Mouse (Mus musculus): ENCODE data around the gene Stxbp6. TPM values are rescaled to one million over a fixed set of nuclear protein-coding genes. Genes with fewer than 3 reads are reported as not detected.

The Stxbp6 gene
- total and polyA plus RNA-seq, 3 experiments: not detected

DNA sequence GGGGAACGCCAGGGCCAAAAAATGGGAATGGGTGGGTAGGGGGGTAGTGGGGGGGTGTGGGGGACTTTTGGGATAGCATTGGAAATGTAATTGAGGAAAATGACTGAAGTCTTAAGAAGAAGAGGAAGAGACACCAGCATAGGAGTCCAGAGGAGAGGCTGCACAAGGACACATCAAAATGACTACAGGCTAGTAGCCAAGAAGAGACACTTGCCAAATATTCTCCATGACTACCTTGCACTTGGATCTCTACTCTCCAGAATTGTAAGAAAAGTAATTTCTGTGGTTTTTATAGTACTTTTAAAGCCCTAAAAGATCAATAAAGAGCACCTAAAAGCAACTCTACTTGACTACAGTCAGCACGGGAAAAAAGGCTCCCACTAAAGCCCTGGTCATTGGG, 121.4 kb downstream of the Stxbp6 start:
- H3K4me1 ChIP-seq (ENCODE audit: control insufficient read depth in 1 of 2, insufficient read depth in 2 of 2): no peaks in the 10 kb centered on the region
- dilution Hi-C loops (cut with MboI; ENCODE audit: extremely low pct_ligation_motif_present, extremely low pct_unique_long_range_greater_than_20kb, low sequenced_read_pairs): no loop called here
- TF ChIP-seq CHD1 (IDR thresholded peaks at IDR 0.05; ENCODE audit: low read depth, low read length) (no peak), ZNF384 (IDR thresholded peaks at IDR 0.05; ENCODE audit: low read depth, low read length) (no peak), POLR2A (IDR thresholded peaks at IDR 0.05; ENCODE audit: low read depth, low read length) (no peak), NELFE (IDR thresholded peaks at IDR 0.05; ENCODE audit: low read depth, low read length) (no peak), EP300 (IDR thresholded peaks at IDR 0.05; ENCODE audit: low read length) (no peak), HCFC1 (IDR thresholded peaks at IDR 0.05; ENCODE audit: low read depth, low read length) (no peak), POLR2AphosphoS2 (IDR thresholded peaks at IDR 0.05; ENCODE audit: low read depth, low read length) (no peak), MAFK (IDR thresholded peaks at IDR 0.05; ENCODE audit: insufficient replicate concordance, low read length) (no peak), TBP (conservative IDR thresholded peaks at IDR 0.05; ENCODE audit: low read depth, low read length) (no peak), RAD21 (IDR thresholded peaks at IDR 0.05; ENCODE audit: low read depth, low read length) (no peak), ZKSCAN1 (IDR thresholded peaks at IDR 0.05; ENCODE audit: borderline replicate concordance, low read depth, low read length) (no peak), MEF2A (IDR thresholded peaks at IDR 0.05; ENCODE audit: borderline replicate concordance, low read depth, low read length) (no peak), MYC (IDR thresholded peaks at IDR 0.05; ENCODE audit: low read depth, low read length) (no peak), MAX (IDR thresholded peaks at IDR 0.05; ENCODE audit: low read length) (no peak), ZMIZ1 (IDR thresholded peaks at IDR 0.05; ENCODE audit: low read depth, low read length) (no peak), ZC3H11A (IDR thresholded peaks at IDR 0.05; ENCODE audit: low read depth, low read length) (no peak), ELF1 (IDR thresholded peaks at IDR 0.05; ENCODE audit: low read depth, low read length) (no peak)

DNA sequence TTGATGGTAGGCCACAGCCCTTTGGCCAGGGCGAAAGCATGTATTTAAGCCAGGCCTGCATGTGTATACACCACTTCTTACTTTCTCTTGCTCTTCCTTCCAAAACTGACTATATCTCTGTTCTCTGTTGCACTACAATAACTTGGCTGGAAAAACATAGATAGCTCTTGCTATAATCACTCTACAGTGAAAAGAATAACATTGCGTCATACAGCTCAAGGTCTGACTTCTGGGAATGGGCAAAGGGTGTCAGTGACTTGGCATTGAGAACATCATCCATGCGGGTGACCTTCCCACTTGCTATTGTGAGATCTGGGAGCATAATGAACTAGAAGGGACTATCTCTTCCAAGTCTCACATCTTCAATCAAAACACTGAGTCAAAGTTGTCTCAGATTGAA, 122.4 kb downstream of the Stxbp6 start:
- dilution Hi-C loops (cut with MboI; ENCODE audit: extremely low pct_ligation_motif_present, extremely low pct_unique_long_range_greater_than_20kb, low sequenced_read_pairs): no loop called here
- H3K4me3 ChIP-seq (replicated peaks in 1 of 3; ENCODE audit: low read depth in 2 of 3, low read length in 2 of 3, poor library complexity in 1 of 3): no peak overlapping the region
- H3K4me2 ChIP-seq (ENCODE audit: insufficient read depth, low read depth, poor library complexity, severe bottlenecking): no peak overlapping the region
- no peaks in the 10 kb centered on the region for H3K4me1 ChIP-seq (ENCODE audit: control insufficient read depth in 1 of 2, insufficient read depth in 2 of 2)
- H3K79me2 ChIP-seq (replicated peaks; ENCODE audit: control insufficient read depth, extremely low read depth, insufficient read depth, poor library complexity, severe bottlenecking): no peaks in the 10 kb centered on the region
- no peaks in the 10 kb centered on the region for H3K27me3 ChIP-seq (replicated peaks)
- H3K9me3 ChIP-seq (replicated peaks; ENCODE audit: low read length): peaks cover 21% of the 10 kb centered on the region
- TF ChIP-seq ZMIZ1 (IDR thresholded peaks at IDR 0.05; ENCODE audit: low read depth, low read length): no peak
- TF ChIP-seq MXI1 (IDR thresholded peaks at IDR 0.05; ENCODE audit: low read depth, low read length): no peak
- TF ChIP-seq SIN3A (IDR thresholded peaks at IDR 0.05; ENCODE audit: low read length): no peak
- no peak for TF ChIP-seq RAD21 (IDR thresholded peaks at IDR 0.05; ENCODE audit: low read depth, low read length)
- no peak for TF ChIP-seq EP300 (IDR thresholded peaks at IDR 0.05; ENCODE audit: low read length)
- no peak for TF ChIP-seq BHLHE40 (IDR thresholded peaks at IDR 0.05; ENCODE audit: low read depth, low read length)
- TF ChIP-seq USF2 (conservative IDR thresholded peaks at IDR 0.05; ENCODE audit: low read depth, low read length): no peak
- TF ChIP-seq POLR2AphosphoS2 (IDR thresholded peaks at IDR 0.05; ENCODE audit: low read depth, low read length): no peak
- no peak for TF ChIP-seq CHD2 (IDR thresholded peaks at IDR 0.05; ENCODE audit: low read length)
- no peak for TF ChIP-seq MAZ (IDR thresholded peaks at IDR 0.05; ENCODE audit: low read depth, low read length)
- TF ChIP-seq JUN (IDR thresholded peaks at IDR 0.05; ENCODE audit: insufficient read depth, low read depth, low read length): no peak
- TF ChIP-seq ETS1 (conservative IDR thresholded peaks at IDR 0.05; ENCODE audit: low read depth, low read length): no peak
- no peak for TF ChIP-seq E2F4 (IDR thresholded peaks at IDR 0.05; ENCODE audit: insufficient replicate concordance, low read depth, low read length)
- no peak for TF ChIP-seq MAX (IDR thresholded peaks at IDR 0.05; ENCODE audit: low read length)
- no peak for TF ChIP-seq IRF4 (IDR thresholded peaks at IDR 0.05; ENCODE audit: low read depth, low read length)
- no peak for TF ChIP-seq USF1 (IDR thresholded peaks at IDR 0.05; ENCODE audit: low read depth, low read length)
- DNase-seq (ENCODE audit: extremely low read depth): no peak
- in situ Hi-C loops (cut with MboI; ENCODE audit: low pct_ligation_motif_present, low pct_unique_long_range_greater_than_20kb, low sequenced_read_pairs): no loop called here
- no peak overlapping the region for H3K9ac ChIP-seq (ENCODE audit: insufficient read depth, low read depth)
- no peak overlapping the region for H3K27ac ChIP-seq (ENCODE audit: insufficient read depth, low read depth)
- no peaks in the 10 kb centered on the region for H3K36me3 ChIP-seq (replicated peaks in 1 of 2; ENCODE audit: control insufficient read depth in 1 of 2, insufficient read depth in 1 of 2, low read length in 1 of 2)

More for the DNA sequence above, 121.4 kb downstream of the Stxbp6 start:
- H3K9me3 ChIP-seq (replicated peaks; ENCODE audit: low read length): peaks cover 29% of the 10 kb centered on the region
- no peak overlapping the region for H3K9ac ChIP-seq (ENCODE audit: insufficient read depth, low read depth)
- H3K36me3 ChIP-seq (replicated peaks in 1 of 2; ENCODE audit: control insufficient read depth in 1 of 2, insufficient read depth in 1 of 2, low read length in 1 of 2): no peaks in the 10 kb centered on the region
- H3K4me3 ChIP-seq (replicated peaks in 1 of 3; ENCODE audit: low read depth in 2 of 3, low read length in 2 of 3, poor library complexity in 1 of 3): no peak overlapping the region
- no peaks in the 10 kb centered on the region for H3K27me3 ChIP-seq (replicated peaks)
- H3K27ac ChIP-seq (ENCODE audit: insufficient read depth, low read depth): no peak overlapping the region
- no peak for DNase-seq (ENCODE audit: extremely low read depth)
- no peaks in the 10 kb centered on the region for H3K79me2 ChIP-seq (replicated peaks; ENCODE audit: control insufficient read depth, extremely low read depth, insufficient read depth, poor library complexity, severe bottlenecking)
- no peak overlapping the region for H3K4me2 ChIP-seq (ENCODE audit: insufficient read depth, low read depth, poor library complexity, severe bottlenecking)
- in situ Hi-C loops (cut with MboI; ENCODE audit: low pct_ligation_motif_present, low pct_unique_long_range_greater_than_20kb, low sequenced_read_pairs): no loop called here

All from CH12.LX (cell line).